Mouse (Mus musculus): ENCODE measurements around the gene Gm20822. TPM values are rescaled to one million over a fixed set of nuclear protein-coding genes. Genes with fewer than 3 reads are reported as not detected.
"Not testable (repeated sequence)": the region's sequence is repeated elsewhere in the genome, so short reads cannot be mapped to it uniquely, and the experiment has no call there.

Gm20822 gene
- total RNA-seq (2021) = not detected

DNA sequence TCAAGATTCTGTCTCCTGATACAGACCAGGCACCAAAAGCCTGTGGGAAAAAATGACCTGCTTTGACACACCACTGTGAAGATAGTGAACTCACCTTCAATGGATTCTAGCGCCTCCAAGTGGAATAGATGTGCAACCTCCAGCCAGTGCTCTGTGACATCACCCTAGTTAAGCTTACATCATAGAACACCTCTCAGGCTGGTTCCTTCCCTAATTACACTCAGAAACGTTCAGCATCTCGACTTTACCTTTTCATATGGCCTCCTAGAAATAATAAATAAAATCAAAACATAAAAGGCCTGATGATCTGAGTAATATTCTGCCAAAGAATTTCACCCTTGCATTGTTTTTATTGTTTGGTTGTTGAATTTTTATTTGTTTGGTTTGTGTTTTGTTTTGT, at the start of gene Gm20822:
Gene Gm20822 (minus strand): TSS at position 101 of the 400 bp plus-strand sequence.
- DNase-seq (ENCODE audit: extremely low spot score in 1 of 2, low spot score in 1 of 2) = not testable (repeated sequence)

All from layer of hippocampus, postnatal 25 days (tissue).